Mouse (Mus musculus) neutrophil, adult 5-6 weeks (primary cell): Measurements from ENCODE around the gene Cnppd1. TPM values are rescaled to one million over a fixed set of nuclear protein-coding genes. Genes with fewer than 3 reads are reported as not detected.

Source experiments
- total RNA-seq: library from RNA; stranded (forward); fragments of 200-1000 nt; gene quantifications from 2 replicates; pipeline ENCODE4 v1.2.3, GENCODE M21; 2017

Cnppd1 gene
- total RNA-seq, 1 experiment from 2014 or later, result 131 TPM

Other genes with a start within 250 kb of the Cnppd1 start
- not detected in 2 replicates for gene Cryba2, start 249.6 kb downstream of the Cnppd1 start, total RNA-seq
- gene Cfap65, start 207.1 kb downstream of the Cnppd1 start, total RNA-seq, result not detected in 2 replicates
- not detected in 2 replicates for gene Ihh, start 191.0 kb downstream of the Cnppd1 start, total RNA-seq
- gene Nhej1, start 17.5 kb downstream of the Cnppd1 start, total RNA-seq, result 8.3 and 8.5 TPM in 2 replicates
- gene Slc23a3, start 8.8 kb downstream of the Cnppd1 start, total RNA-seq, result 0.37 TPM in 1 of 2 replicates, not detected in the other
- 49.4 and 85.1 TPM in 2 replicates for gene Retreg2, start 67 bp upstream of the Cnppd1 start, total RNA-seq
- gene Zfand2b, start 25.9 kb upstream of the Cnppd1 start, total RNA-seq, result 62.7 and 63.7 TPM in 2 replicates
- 2.1 and 3.2 TPM in 2 replicates for gene Abcb6, start 37.7 kb upstream of the Cnppd1 start, total RNA-seq
- 59.0 and 64.9 TPM in 2 replicates for gene Ankzf1, start 49.4 kb upstream of the Cnppd1 start, total RNA-seq
- gene Atg9a, start 49.5 kb upstream of the Cnppd1 start, total RNA-seq, result 18.2 and 26.2 TPM in 2 replicates
- gene Glb1l, start 68.1 kb upstream of the Cnppd1 start, total RNA-seq, result 13.3 and 16.2 TPM in 2 replicates
- 60.2 and 75.4 TPM in 2 replicates for gene Stk16, start 68.1 kb upstream of the Cnppd1 start, total RNA-seq
- 77.0 and 83.7 TPM in 2 replicates for gene Tuba4a, start 77.2 kb upstream of the Cnppd1 start, total RNA-seq
- not detected in 2 replicates for gene A630095N17Rik, start 89.4 kb upstream of the Cnppd1 start, total RNA-seq
- gene Dnajb2, start 93.7 kb upstream of the Cnppd1 start, total RNA-seq, result 39.7 and 54.4 TPM in 2 replicates
- gene Ptprn, start 121.8 kb upstream of the Cnppd1 start, total RNA-seq, result not detected in 2 replicates
- gene Resp18, start 135.7 kb upstream of the Cnppd1 start, total RNA-seq, result not detected in 2 replicates
- gene Dnpep, start 175.3 kb upstream of the Cnppd1 start, total RNA-seq, result 33.1 and 39.0 TPM in 2 replicates
- gene Des, start 217.6 kb upstream of the Cnppd1 start, total RNA-seq, result not detected in 2 replicates
- not detected in 2 replicates for gene Speg, start 232.6 kb upstream of the Cnppd1 start, total RNA-seq